Mouse (Mus musculus) liver, embryonic 14.5 days (tissue): ENCODE data around the gene Gtf2f2. TPM values are rescaled to one million over a fixed set of nuclear protein-coding genes. Genes with fewer than 3 reads are reported as not detected.

ENCODE experiments used
- ATAC-seq: fragments of 200-750 bp; cut with Nextera tagmentation; 2 replicates; pipeline ENCODE4 v1.8.0; 2017; ENCODE audit warnings: moderate number of reproducible peaks, mild to moderate bottlenecking, moderate library complexity; ENCODE audit not compliant: insufficient read depth
- DNase-seq, 3 experiments: peaks; one replicate each; pipeline ENCODE4 v3.0.0-alpha.2; 2012 to 2013; ENCODE audit warnings: low read depth in 3 of 3, low spot score in 3 of 3
- H3K27ac ChIP-seq: fragments of 300-500 bp; sonication (generic); 2 replicates; pipeline ENCODE4 v1.5.1; 2014; ENCODE audit warnings: moderate library complexity, mild to moderate bottlenecking, control low read depth, inconsistent platforms
- H3K27me3 ChIP-seq: fragments of 300-500 bp; sonication (generic); 2 replicates; pipeline ENCODE4 v1.6.1; 2014; ENCODE audit warnings: mild to moderate bottlenecking, low read length, moderate library complexity; ENCODE audit not compliant: control insufficient read depth, insufficient read depth
- H3K36me3 ChIP-seq: fragments of 300-500 bp; sonication (generic); replicated peaks from 2 replicates; pipeline ENCODE4 v1.6.1; 2014; ENCODE audit warnings: low read depth; ENCODE audit not compliant: control insufficient read depth, insufficient read depth
- H3K4me1 ChIP-seq, 2 experiments: fragments of 200-500 bp in 1 of 2; fragments of 300-500 bp in 1 of 2; sonication (generic) in 1 of 2; replicated peaks; 2 replicates each; pipeline ENCODE4 v1.6.1; 2012 to 2014; ENCODE audit warnings: antibody characterized with exemption in 1 of 2, inconsistent platforms in 1 of 2, low read length in 1 of 2; ENCODE audit not compliant: control insufficient read depth in 2 of 2, insufficient read depth in 2 of 2
- H3K4me2 ChIP-seq: fragments of 300-500 bp; sonication (generic); 2 replicates; pipeline ENCODE4 v1.6.1; 2014; ENCODE audit warnings: low read depth, mild to moderate bottlenecking, control low read depth, moderate library complexity
- H3K4me3 ChIP-seq, 2 experiments: fragments of 200-500 bp in 1 of 2; fragments of 300-500 bp in 1 of 2; sonication (generic) in 1 of 2; 2 replicates each; pipeline ENCODE4 v1.5.1; 2012 to 2014; ENCODE audit warnings: low read depth in 2 of 2, low read length in 2 of 2, mild to moderate bottlenecking in 2 of 2, control low read depth in 1 of 2, inconsistent platforms in 1 of 2, moderate library complexity in 1 of 2; ENCODE audit not compliant: insufficient read depth in 1 of 2
- H3K9ac ChIP-seq: fragments of 300-500 bp; sonication (generic); replicated peaks from 2 replicates; pipeline ENCODE4 v1.6.1; 2014; ENCODE audit warnings: mild to moderate bottlenecking, control low read depth, moderate library complexity
- H3K9me3 ChIP-seq: fragments of 300-500 bp; sonication (generic); 2 replicates; pipeline ENCODE4 v1.6.1; 2016; ENCODE audit warnings: low read length, mixed read lengths; ENCODE audit not compliant: control insufficient read depth
- CTCF ChIP-seq: IDR thresholded peaks from 2 replicates; pipeline ENCODE4 v1.5.1; 2016; ENCODE audit warnings: antibody characterized with exemption, low read depth, control low read depth
- EP300 ChIP-seq: IDR thresholded peaks from 2 replicates; pipeline ENCODE4 v1.6.1; 2016; ENCODE audit warnings: antibody characterized with exemption, low read depth
- WGBS: fragments of 180-500 bp; shearing (Covaris S2); extraction: QIAGEN DNeasy Blood & Tissue Kit; methylation state at CpG from one replicate; pipeline ENCODE4 v1.1.7; 2014; ENCODE audit not compliant: insufficient replicate concordance; 5-methylcytosine and 5-hydroxymethylcytosine counted together
- polyA plus RNA-seq, 2 experiments: library from polyadenylated mRNA; depleted of rRNA in 1 of 2; stranded (reverse) in 1 of 2; unstranded in 1 of 2; fragments of >200 nt; fragmentation: Nextera tagmentation in 1 of 2; extraction: Ambion mirVana in 1 of 2; gene quantifications; 2 replicates each; pipeline versions ENCODE4 v1.2.1 to v1.2.3; 2012 to 2014

Gtf2f2 gene
- polyA plus RNA-seq, 2 experiments, result 13.1 to 27.1 TPM

GRCm38 (mm10) chr14:75862701-75863100 is 148.0 kb downstream of the Gtf2f2 start:
- H3K4me3 ChIP-seq, result no peak overlapping the region
- H3K4me2 ChIP-seq, result no peak overlapping the region
- H3K9me3 ChIP-seq, result no peaks in the 10 kb centered on the region
- H3K9ac ChIP-seq, result no peak overlapping the region
- TF ChIP-seq CTCF (no peak), EP300 (no peak)
- H3K27me3 ChIP-seq, result no peaks in the 10 kb centered on the region
- ATAC-seq, result no peak
- H3K27ac ChIP-seq, result no peak overlapping the region
- H3K4me1 ChIP-seq, result peaks cover 0 to 3% of the 10 kb centered on the region in 2 experiments; a peak in 1 of 4 replicates
- DNase-seq, result no peak
- WGBS, result 66% methylated on average over 6 of the region's 6 CpGs
- H3K36me3 ChIP-seq, result no peaks in the 10 kb centered on the region

DNA sequence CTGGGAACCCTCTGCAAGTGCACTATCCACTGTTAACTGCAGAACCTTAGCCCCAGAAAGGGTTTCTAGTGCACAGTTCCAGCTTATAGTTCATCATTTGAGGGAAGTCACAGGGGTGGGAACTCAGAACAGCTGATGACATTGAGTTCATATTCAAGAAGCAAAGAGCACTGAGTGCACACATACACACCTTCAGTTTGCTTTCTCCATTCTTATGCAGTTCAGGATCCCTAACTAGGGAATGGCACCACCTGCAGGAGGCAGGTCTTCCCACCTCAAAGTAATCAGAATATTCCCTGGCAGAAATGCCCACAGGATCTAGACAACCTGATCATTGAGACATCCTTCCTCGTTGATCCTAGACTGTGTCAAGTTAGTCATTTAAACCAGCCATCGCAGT is 151.0 kb downstream of the Gtf2f2 start:
- 67% methylated on average over 2 of the region's 2 CpGs for WGBS
- Histone ChIP-seq H3K9me3 (no peaks in the 10 kb centered on the region), H3K4me1 (peaks cover 0 to 3% of the 10 kb centered on the region in 2 experiments; a peak in 1 of 4 replicates), H3K27ac (no peak overlapping the region), H3K4me3 (no peak overlapping the region), H3K36me3 (no peaks in the 10 kb centered on the region), H3K27me3 (no peaks in the 10 kb centered on the region), H3K9ac (no peak overlapping the region), H3K4me2 (no peak overlapping the region)
- no peak for TF ChIP-seq CTCF
- no peak for TF ChIP-seq EP300
- DNase-seq, result no peak
- no peak for ATAC-seq

- Histone ChIP-seq H3K4me1 (no peaks in the 10 kb centered on the region), H3K27me3 (no peaks in the 10 kb centered on the region), H3K9ac (no peak overlapping the region), H3K4me2 (no peak overlapping the region), H3K36me3 (no peaks in the 10 kb centered on the region), H3K9me3 (no peaks in the 10 kb centered on the region), H3K27ac (no peak overlapping the region), H3K4me3 (no peak overlapping the region)
- WGBS, result 52% methylated on average over 2 of the region's 2 CpGs
- ATAC-seq, result no peak
- TF ChIP-seq EP300, result no peak
- TF ChIP-seq CTCF, result no peak
- no peak for DNase-seq
Observed at GRCm38 (mm10) chr14:75858181-75858580, 152.5 kb downstream of the Gtf2f2 start.

GRCm38 (mm10) chr14:75855263-75855992 is 155.2 kb downstream of the Gtf2f2 start:
- DNase-seq (no peak), ATAC-seq (no peak)
- no peaks in the 10 kb centered on the region for H3K9me3 ChIP-seq
- peaks cover 6% of the 10 kb centered on the region; the same call in 1 of the 2 replicates for H3K36me3 ChIP-seq
- H3K4me1 ChIP-seq, result no peaks in the 10 kb centered on the region
- no peak overlapping the region for H3K27ac ChIP-seq
- no peaks in the 10 kb centered on the region for H3K27me3 ChIP-seq
- H3K9ac ChIP-seq, result no peak overlapping the region
- no peak for TF ChIP-seq EP300
- TF ChIP-seq CTCF, result no peak
- 54% methylated on average over 17 of the region's 17 CpGs for WGBS
- no peak overlapping the region for H3K4me3 ChIP-seq
- no peak overlapping the region for H3K4me2 ChIP-seq

DNA sequence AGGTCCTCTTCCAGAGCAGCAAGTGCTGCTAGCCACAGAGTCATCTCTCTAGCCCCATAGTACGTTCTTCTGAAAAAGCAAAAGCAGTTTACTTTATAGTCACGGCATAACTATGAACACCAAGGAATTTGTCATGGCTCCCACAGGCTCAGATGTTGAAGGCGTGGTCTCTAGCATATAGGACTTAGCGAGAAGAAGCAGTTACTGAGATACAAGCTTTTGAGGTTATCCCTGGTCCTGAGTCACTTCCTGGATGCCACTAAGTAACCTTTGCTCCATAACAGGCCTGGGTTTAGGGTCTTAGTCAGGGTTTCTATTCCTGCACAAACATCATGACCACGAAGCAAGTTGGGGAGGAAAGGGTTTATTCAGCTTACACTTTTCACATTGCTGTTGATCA is 158.6 kb downstream of the Gtf2f2 start:
- Histone ChIP-seq H3K9me3 (no peaks in the 10 kb centered on the region), H3K36me3 (peaks cover 40% of the 10 kb centered on the region), H3K27me3 (no peaks in the 10 kb centered on the region), H3K9ac (no peak overlapping the region), H3K4me1 (no peaks in the 10 kb centered on the region; a peak in 1 of 4 replicates), H3K4me3 (no peak overlapping the region), H3K27ac (no peak overlapping the region), H3K4me2 (no peak overlapping the region)
- ATAC-seq, result no peak
- 66% methylated on average over 5 of the region's 5 CpGs for WGBS
- no peak for TF ChIP-seq EP300
- no peak for TF ChIP-seq CTCF
- DNase-seq, result no peak
